Mouse (Mus musculus) G1E (cell line): ENCODE measurements around the gene Kcnb1. TPM values are rescaled to one million over a fixed set of nuclear protein-coding genes. Genes with fewer than 3 reads are reported as not detected.

Experiments used
- ATAC-seq: 2 replicates; pipeline ENCODE4 v1.8.0; 2016; ENCODE audit warnings: mild to moderate bottlenecking; ENCODE audit not compliant: insufficient number of reproducible peaks, poor library complexity, low FRiP score, severe bottlenecking; ENCODE audit errors: extremely low read depth
- DNase-seq: peaks from one replicate; pipeline ENCODE4 v3.0.0; 2012; ENCODE audit warnings: low spot score
- H3K27me3 ChIP-seq: 2 replicates; pipeline ENCODE4 v1.6.1; 2012; ENCODE audit warnings: mild to moderate bottlenecking, low read length, inconsistent platforms; ENCODE audit not compliant: insufficient read depth
- H3K36me3 ChIP-seq: replicated peaks from 2 replicates; pipeline ENCODE3; 2012; ENCODE audit warnings: mild to moderate bottlenecking, inconsistent platforms
- H3K4me1 ChIP-seq: 2 replicates; pipeline ENCODE4 v1.6.1; 2012; ENCODE audit warnings: low read depth, low read length, inconsistent platforms, mixed read lengths; ENCODE audit not compliant: insufficient read depth
- H3K4me3 ChIP-seq: 2 replicates; pipeline ENCODE4 v1.5.1; 2012; ENCODE audit warnings: low read depth, mild to moderate bottlenecking, inconsistent platforms, low read length, moderate library complexity, mixed read lengths
- H3K9me3 ChIP-seq: replicated peaks from 2 replicates; pipeline ENCODE4 v1.6.1; 2012; ENCODE audit warnings: inconsistent platforms
- CTCF ChIP-seq: IDR thresholded peaks from 2 replicates; pipeline ENCODE4 v1.5.1; 2012; ENCODE audit warnings: low read depth, low read length, inconsistent platforms, mixed read lengths
- GATA1 ChIP-seq: IDR thresholded peaks from 2 replicates; pipeline ENCODE4 v1.6.1; 2012; ENCODE audit warnings: borderline replicate concordance, low read length, inconsistent platforms, mixed read lengths
- GATA2 ChIP-seq: IDR thresholded peaks from 2 replicates; pipeline ENCODE4 v1.6.1; 2012; ENCODE audit warnings: low read depth, low read length, inconsistent platforms, borderline replicate concordance
- POLR2AphosphoS5 ChIP-seq: IDR thresholded peaks from 2 replicates; pipeline ENCODE4 v1.6.1; 2012; ENCODE audit warnings: low read depth, low read length, inconsistent platforms; ENCODE audit not compliant: insufficient replicate concordance
- TAL1 ChIP-seq: conservative IDR thresholded peaks from 2 replicates; pipeline ENCODE4 v1.6.1; 2012; ENCODE audit warnings: low read depth, low read length, inconsistent platforms, mixed read lengths
- polyA plus RNA-seq: library from polyadenylated mRNA; stranded (reverse); fragments of >175 nt; gene quantifications from 2 replicates; pipeline ENCODE4 v1.2.3, GENCODE M21; 2012
- total RNA-seq, 2 experiments: library from RNA; stranded (forward) in 1 of 2; stranded (reverse) in 1 of 2; fragments of 200-1000 nt in 1 of 2; fragments of >200 nt in 1 of 2; fragmentation: Nextera tagmentation in 1 of 2; gene quantifications; 2 replicates each; pipeline ENCODE4 v1.2.3; 2014 to 2017

The Kcnb1 gene
- total and polyA plus RNA-seq, 3 experiments: 0.22 TPM; not detected in 2

GRCm38 (mm10) chr2:167181662-167182389 lies 8.1 kb downstream of the Kcnb1 start:
- H3K4me1 ChIP-seq: no peaks in the 10 kb centered on the region
- no peaks in the 10 kb centered on the region for H3K36me3 ChIP-seq
- 0 out of 2 replicates have a peak, but pooled peaks cover 4% of the 10 kb centered on the region for H3K9me3 ChIP-seq
- no peak for TF ChIP-seq POLR2AphosphoS5
- TF ChIP-seq TAL1: no peak
- no peak for TF ChIP-seq GATA2
- TF ChIP-seq GATA1: no peak
- no peak for TF ChIP-seq CTCF
- DNase-seq: no peak
- H3K27me3 ChIP-seq: no peaks in the 10 kb centered on the region
- no peak overlapping the region for H3K4me3 ChIP-seq
- ATAC-seq: no peak

GRCm38 (mm10) chr2:167181096-167181495 lies 8.9 kb downstream of the Kcnb1 start:
- no peak for TF ChIP-seq GATA2
- no peak for TF ChIP-seq CTCF
- no peak for TF ChIP-seq GATA1
- TF ChIP-seq POLR2AphosphoS5: no peak
- TF ChIP-seq TAL1: no peak
- no peak overlapping the region for H3K4me3 ChIP-seq
- H3K36me3 ChIP-seq: no peaks in the 10 kb centered on the region
- H3K9me3 ChIP-seq: 0 out of 2 replicates have a peak, but pooled peaks cover 4% of the 10 kb centered on the region
- no peaks in the 10 kb centered on the region for H3K4me1 ChIP-seq
- H3K27me3 ChIP-seq: no peaks in the 10 kb centered on the region
- DNase-seq (no peak), ATAC-seq (no peak)

DNA sequence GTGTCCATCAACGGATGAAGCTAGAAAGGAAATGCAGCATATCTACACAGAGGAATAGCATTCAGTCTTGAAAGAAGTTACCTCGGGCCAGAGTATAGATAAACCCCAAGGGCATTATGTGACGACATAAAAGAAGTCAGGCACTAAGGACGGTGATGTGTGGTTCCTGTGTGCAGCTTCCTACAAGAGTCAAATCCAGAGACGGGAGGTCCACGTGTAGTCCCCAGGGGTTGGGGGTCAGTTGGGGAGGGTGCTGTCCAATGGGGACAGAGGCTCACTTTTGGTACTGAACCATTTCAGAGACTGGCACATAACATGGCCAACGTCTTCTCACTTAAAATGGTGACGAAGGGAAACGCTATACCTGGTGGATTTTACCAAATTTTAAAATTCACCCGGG lies 10.7 kb downstream of the Kcnb1 start:
- H3K36me3 ChIP-seq: no peaks in the 10 kb centered on the region
- no peak overlapping the region for H3K4me3 ChIP-seq
- H3K4me1 ChIP-seq: no peaks in the 10 kb centered on the region
- ATAC-seq: no peak
- 0 out of 2 replicates have a peak, but pooled peaks cover 4% of the 10 kb centered on the region for H3K9me3 ChIP-seq
- H3K27me3 ChIP-seq: no peaks in the 10 kb centered on the region
- DNase-seq: no peak
- TF ChIP-seq TAL1 (no peak), CTCF (no peak), POLR2AphosphoS5 (no peak), GATA2 (no peak), GATA1 (no peak)

GRCm38 (mm10) chr2:167177231-167177641 lies 12.7 kb downstream of the Kcnb1 start:
- H3K27me3 ChIP-seq: no peaks in the 10 kb centered on the region
- no peak for TF ChIP-seq GATA1
- TF ChIP-seq POLR2AphosphoS5: no peak
- no peak for TF ChIP-seq TAL1
- no peak for TF ChIP-seq GATA2
- TF ChIP-seq CTCF: no peak
- DNase-seq (no peak), ATAC-seq (no peak)
- H3K9me3 ChIP-seq: no peaks in the 10 kb centered on the region
- H3K4me3 ChIP-seq: no peak overlapping the region
- no peaks in the 10 kb centered on the region for H3K36me3 ChIP-seq
- no peaks in the 10 kb centered on the region for H3K4me1 ChIP-seq

- no peak for ATAC-seq
Observed at GRCm38 (mm10) chr2:167175284-167175683, 14.7 kb downstream of the Kcnb1 start.

DNA sequence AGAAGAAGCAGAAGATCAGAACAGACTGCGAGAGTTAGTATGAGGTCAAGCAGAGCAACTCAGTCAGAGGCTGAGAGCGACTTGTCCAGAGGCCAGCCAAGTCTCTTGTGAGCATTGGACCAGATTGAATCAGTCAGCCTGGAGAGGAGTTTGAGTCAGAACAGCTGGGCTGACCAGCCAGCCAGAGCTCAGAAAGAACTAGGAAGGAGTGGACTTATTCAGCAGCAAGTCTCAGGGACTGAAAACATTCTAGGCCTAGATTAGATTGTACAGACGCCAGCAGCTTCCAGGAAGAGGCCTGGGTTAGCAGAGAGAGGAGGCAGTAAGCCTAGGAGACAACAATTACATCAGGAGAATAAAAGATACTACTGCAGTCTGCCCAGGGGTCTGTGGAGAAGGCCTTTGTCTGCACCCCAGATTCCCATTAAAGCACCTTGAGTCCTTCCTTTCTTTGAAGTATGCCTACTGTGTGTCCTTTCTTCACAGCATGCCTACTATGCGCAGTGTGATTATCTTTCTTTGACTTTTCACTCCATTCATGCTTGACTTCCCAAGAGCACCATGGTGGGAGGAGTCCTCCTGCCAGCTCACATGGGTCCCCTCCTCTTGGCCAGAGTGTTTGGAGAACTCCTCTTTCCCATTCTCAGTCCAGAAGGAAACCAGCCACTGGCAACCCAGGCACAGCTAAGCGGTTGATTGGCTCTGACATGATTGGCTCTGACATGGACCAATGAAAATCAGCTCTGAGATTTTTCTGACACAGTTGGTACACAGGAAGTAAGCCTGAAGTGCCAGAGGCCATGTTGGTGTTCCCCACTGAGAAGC lies 16.7 kb downstream of the Kcnb1 start:
- Histone ChIP-seq H3K4me3 (no peak overlapping the region), H3K27me3 (no peaks in the 10 kb centered on the region; the same call in 1 of the 2 replicates), H3K4me1 (no peaks in the 10 kb centered on the region), H3K9me3 (no peaks in the 10 kb centered on the region), H3K36me3 (no peaks in the 10 kb centered on the region)
- ATAC-seq (no peak), DNase-seq (no peak)
- TF ChIP-seq POLR2AphosphoS5 (no peak), GATA1 (no peak), TAL1 (no peak), GATA2 (no peak), CTCF (no peak)

More at GRCm38 (mm10) chr2:167175284-167175683, 14.7 kb downstream of the Kcnb1 start:
- DNase-seq: no peak
- Histone ChIP-seq H3K4me3 (no peak overlapping the region), H3K4me1 (no peaks in the 10 kb centered on the region), H3K9me3 (no peaks in the 10 kb centered on the region), H3K27me3 (no peaks in the 10 kb centered on the region), H3K36me3 (no peaks in the 10 kb centered on the region)
- TF ChIP-seq TAL1: no peak
- TF ChIP-seq POLR2AphosphoS5: no peak
- no peak for TF ChIP-seq GATA2
- no peak for TF ChIP-seq CTCF
- no peak for TF ChIP-seq GATA1
